Mouse (Mus musculus) kidney, adult 2 months (tissue): ENCODE measurements around the gene Rreb1.

Experiments used
- CTCF ChIP-seq: fragments of 200-500 bp; conservative IDR thresholded peaks from 2 replicates; pipeline ENCODE4 v1.5.1; 2011; ENCODE audit warnings: low read depth, mild to moderate bottlenecking, control low read depth, low read length, moderate library complexity, mixed read lengths; ENCODE audit not compliant: insufficient read depth, insufficient read length
- POLR2A ChIP-seq: fragments of 200-500 bp; IDR thresholded peaks from one replicate; pipeline ENCODE4 v1.6.1; 2011; ENCODE audit warnings: low read depth, low read length, control low read depth

GRCm38 (mm10) chr13:37934075-37934474, 155.9 kb downstream of the Rreb1 start:
- TF ChIP-seq CTCF, result no peak
- TF ChIP-seq POLR2A, result no peak
